Mouse (Mus musculus) midbrain, embryonic 13.5 days (tissue): ENCODE measurements around the gene Krt75. TPM values are rescaled to one million over a fixed set of nuclear protein-coding genes. Genes with fewer than 3 reads are reported as not detected.

ENCODE experiments used
- ATAC-seq: fragments of 200-750 bp; cut with Nextera tagmentation; 2 replicates; pipeline ENCODE4 v1.8.0; 2017; ENCODE audit warnings: mild to moderate bottlenecking, moderate TSS enrichment, moderate library complexity
- H3K27ac ChIP-seq: fragments of 300-500 bp; sonication (generic); 2 replicates; pipeline ENCODE4 v1.5.1; 2015; ENCODE audit warnings: inconsistent platforms, mild to moderate bottlenecking, moderate library complexity
- H3K27me3 ChIP-seq: fragments of 300-500 bp; sonication (generic); 2 replicates; pipeline ENCODE4 v1.6.1; 2015; ENCODE audit warnings: mild to moderate bottlenecking, inconsistent platforms
- H3K36me3 ChIP-seq: fragments of 300-500 bp; sonication (generic); 2 replicates; pipeline ENCODE4 v1.6.1; 2015; ENCODE audit warnings: mild to moderate bottlenecking, inconsistent platforms
- H3K4me1 ChIP-seq: fragments of 300-500 bp; sonication (generic); replicated peaks from 2 replicates; pipeline ENCODE4 v1.6.1; 2015; ENCODE audit warnings: inconsistent platforms
- H3K4me2 ChIP-seq: fragments of 300-500 bp; sonication (generic); replicated peaks from 2 replicates; pipeline ENCODE4 v1.6.1; 2015; ENCODE audit warnings: moderate library complexity, mild to moderate bottlenecking, inconsistent platforms
- H3K4me3 ChIP-seq: fragments of 300-500 bp; sonication (generic); replicated peaks from 2 replicates; pipeline ENCODE4 v1.5.1; 2015; ENCODE audit warnings: mild to moderate bottlenecking, inconsistent platforms
- H3K9ac ChIP-seq: fragments of 300-500 bp; sonication (generic); replicated peaks from 2 replicates; pipeline ENCODE4 v1.6.1; 2015; ENCODE audit warnings: mild to moderate bottlenecking, inconsistent platforms
- H3K9me3 ChIP-seq: fragments of 300-500 bp; sonication (generic); 2 replicates; pipeline ENCODE4 v1.6.1; 2016; ENCODE audit warnings: mild to moderate bottlenecking, inconsistent platforms
- WGBS: fragments of 180-500 bp; shearing (Covaris S2); methylation state at CpG from one replicate; pipeline ENCODE4 v1.1.7; 2015; 5-methylcytosine and 5-hydroxymethylcytosine counted together
- polyA plus RNA-seq: library from polyadenylated mRNA; unstranded; fragments of >200 nt; fragmentation: Nextera tagmentation; extraction: Ambion mirVana; gene quantifications from 2 replicates; pipeline ENCODE4 v1.2.1, GENCODE M21; 2015

The Krt75 gene
- 0.11 TPM in 1 of 2 replicates, not detected in the other for polyA plus RNA-seq

DNA sequence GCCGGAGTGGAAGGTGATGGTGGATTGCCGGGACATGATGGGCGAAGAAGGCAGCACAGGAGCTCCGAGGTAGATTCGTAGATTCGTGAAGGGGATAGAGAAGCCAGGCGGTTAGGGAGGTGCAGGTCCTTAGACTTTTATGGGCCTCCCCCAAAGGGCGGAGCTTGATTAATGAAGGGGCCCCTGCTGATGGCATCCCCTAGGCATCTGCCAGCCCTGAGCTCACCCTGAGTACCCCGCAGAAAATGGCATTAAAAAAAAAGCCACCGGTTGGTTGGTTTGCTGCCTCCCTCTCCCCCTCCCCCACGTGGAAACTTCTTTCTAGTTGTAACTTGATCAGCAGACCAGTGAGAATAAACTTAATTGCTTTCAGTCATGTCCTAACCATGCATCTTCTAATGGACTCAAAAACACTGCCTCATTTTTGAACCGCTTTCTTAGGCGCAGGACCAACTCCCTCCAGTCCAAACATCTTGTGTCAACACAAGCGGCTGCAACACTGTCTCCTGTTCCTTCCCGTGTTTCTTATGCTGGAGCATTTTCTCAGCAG is at the start of gene Krt75:
TSS of gene Krt75 (minus strand) at position 109 of the 550 bp plus-strand sequence.
- no peak within 1 kb of the TSS for H3K4me3 ChIP-seq
- no peak within 1 kb of the TSS for H3K27ac ChIP-seq
- H3K9ac ChIP-seq: no peak within 1 kb of the TSS
- H3K4me1 ChIP-seq: no peaks in the 10 kb centered on the region
- ATAC-seq: no peak
- H3K4me2 ChIP-seq: no peak within 1 kb of the TSS
- H3K9me3 ChIP-seq: no peaks in the 10 kb centered on the region
- H3K27me3 ChIP-seq: no peaks in the 10 kb centered on the region
- no peaks in the 10 kb centered on the region for H3K36me3 ChIP-seq
- WGBS: 82% methylated on average over 15 of the region's 15 CpGs

DNA sequence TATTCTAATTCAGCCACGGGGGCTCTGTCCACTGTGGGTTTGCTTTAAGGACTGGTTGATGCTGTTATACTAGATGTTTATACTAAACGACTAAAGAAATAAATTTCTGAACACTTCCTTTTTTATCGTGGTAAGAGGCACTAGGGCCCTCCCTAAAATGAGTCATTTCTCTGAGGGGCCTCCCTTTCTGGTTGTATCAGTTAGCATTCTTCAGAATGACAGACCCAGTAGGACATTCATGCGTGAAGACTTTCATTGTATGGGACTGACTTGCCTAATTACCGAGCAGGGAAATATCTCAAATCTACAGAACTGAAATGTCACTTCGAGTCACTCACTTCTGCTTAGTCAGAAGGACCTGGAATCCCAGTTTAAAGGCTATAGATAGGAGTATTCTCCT is 25.4 kb upstream of the Krt75 start:
- Histone ChIP-seq H3K4me1 (no peaks in the 10 kb centered on the region), H3K36me3 (no peaks in the 10 kb centered on the region), H3K4me3 (no peak overlapping the region), H3K9ac (no peak overlapping the region), H3K27me3 (no peaks in the 10 kb centered on the region), H3K9me3 (no peaks in the 10 kb centered on the region), H3K4me2 (no peak overlapping the region), H3K27ac (no peak overlapping the region)
- 66% methylated on average over 6 of the region's 6 CpGs for WGBS
- ATAC-seq: no peak

DNA sequence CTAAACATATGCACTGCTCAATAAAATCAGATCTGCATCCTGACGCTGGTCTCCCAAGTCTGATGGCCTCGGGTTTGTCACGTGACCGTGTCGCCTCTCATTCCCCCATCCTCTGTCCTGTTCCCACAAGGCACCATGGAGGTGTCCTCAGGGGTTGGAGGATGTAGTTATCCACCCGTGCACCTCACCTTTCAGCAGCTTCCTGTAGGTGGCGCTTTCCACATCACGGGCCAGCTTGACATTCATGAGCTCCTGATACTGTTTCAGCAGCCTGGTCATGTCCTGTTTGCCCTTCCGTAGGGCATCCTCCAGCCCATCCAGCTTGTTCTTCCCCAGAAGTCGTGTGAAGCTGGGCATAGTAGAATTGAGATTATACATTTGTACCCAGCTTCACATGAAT is 14.5 kb upstream of the Krt75 start:
- 75% methylated on average over 10 of the region's 10 CpGs for WGBS
- no peak overlapping the region for H3K9ac ChIP-seq
- no peaks in the 10 kb centered on the region for H3K27me3 ChIP-seq
- H3K36me3 ChIP-seq: no peaks in the 10 kb centered on the region
- H3K4me3 ChIP-seq: no peak overlapping the region
- no peaks in the 10 kb centered on the region for H3K4me1 ChIP-seq
- no peak overlapping the region for H3K4me2 ChIP-seq
- no peak for ATAC-seq
- no peak overlapping the region for H3K27ac ChIP-seq
- H3K9me3 ChIP-seq: no peaks in the 10 kb centered on the region

DNA sequence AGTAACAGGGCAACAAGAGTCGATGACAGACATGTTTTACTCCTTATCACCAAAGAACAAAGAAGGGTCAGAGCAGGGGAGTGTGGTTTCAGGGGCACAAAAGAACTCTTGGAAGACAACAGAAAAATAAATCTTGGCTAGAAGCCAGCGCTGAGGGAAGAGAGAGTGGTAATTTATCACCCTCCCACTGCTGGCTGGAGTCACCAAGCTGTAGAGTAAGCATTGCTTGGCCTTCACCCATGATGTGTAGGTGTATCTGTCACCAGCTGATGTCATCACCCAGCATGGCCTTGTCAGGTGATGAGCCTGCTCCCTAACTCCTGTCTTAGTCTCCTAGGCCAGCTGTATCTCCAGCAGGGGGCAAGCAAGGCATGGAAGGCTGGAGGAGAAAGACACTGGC is 10.8 kb upstream of the Krt75 start:
- H3K4me3 ChIP-seq: no peak overlapping the region
- ATAC-seq: no peak
- H3K9ac ChIP-seq: no peak overlapping the region
- 65% methylated on average over 2 of the region's 2 CpGs for WGBS
- H3K4me2 ChIP-seq: no peak overlapping the region
- H3K4me1 ChIP-seq: no peaks in the 10 kb centered on the region
- H3K27me3 ChIP-seq: no peaks in the 10 kb centered on the region
- H3K36me3 ChIP-seq: no peaks in the 10 kb centered on the region
- H3K27ac ChIP-seq: no peak overlapping the region
- no peaks in the 10 kb centered on the region for H3K9me3 ChIP-seq

DNA sequence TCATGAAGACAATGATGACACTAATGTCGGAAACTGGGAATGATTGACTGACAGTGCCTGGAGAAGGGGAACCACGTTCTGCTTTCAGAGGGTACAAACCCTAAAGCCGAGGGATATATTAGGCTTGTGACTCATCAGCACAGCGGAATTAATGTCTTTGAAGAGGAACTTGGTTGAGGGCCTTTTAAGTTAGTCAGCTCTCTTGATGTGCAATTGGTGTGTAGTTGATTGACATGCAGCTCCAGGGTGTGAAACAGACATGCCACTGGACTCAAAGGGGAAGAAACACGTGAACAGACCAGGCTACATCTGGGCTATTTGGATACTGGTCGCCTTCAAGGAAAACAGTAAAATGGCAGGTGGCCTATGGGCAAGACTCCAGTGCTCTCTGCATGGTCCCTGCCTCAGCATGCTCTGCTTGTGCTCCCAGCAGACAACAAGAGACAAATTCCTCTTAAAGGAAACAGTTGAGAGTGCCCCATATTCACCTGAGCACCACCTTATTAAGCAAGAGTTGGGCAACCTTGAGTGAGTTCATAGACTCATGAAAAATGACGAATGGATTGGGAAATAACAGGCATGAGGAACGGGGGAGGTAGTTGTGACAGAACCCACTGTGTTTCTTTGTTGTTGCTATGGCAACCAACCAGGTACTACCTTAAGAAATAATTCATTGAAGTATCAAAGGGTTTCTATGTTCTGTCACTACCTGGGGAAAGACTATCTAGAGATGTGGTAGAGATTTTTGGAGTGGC is 9.7 kb upstream of the Krt75 start:
- 81% methylated on average over 8 of the region's 8 CpGs for WGBS
- H3K36me3 ChIP-seq: no peaks in the 10 kb centered on the region
- H3K4me2 ChIP-seq: no peak overlapping the region
- H3K4me3 ChIP-seq: no peak overlapping the region
- H3K4me1 ChIP-seq: no peaks in the 10 kb centered on the region
- no peak overlapping the region for H3K9ac ChIP-seq
- no peak overlapping the region for H3K27ac ChIP-seq
- ATAC-seq: no peak
- H3K27me3 ChIP-seq: no peaks in the 10 kb centered on the region
- H3K9me3 ChIP-seq: no peaks in the 10 kb centered on the region

DNA sequence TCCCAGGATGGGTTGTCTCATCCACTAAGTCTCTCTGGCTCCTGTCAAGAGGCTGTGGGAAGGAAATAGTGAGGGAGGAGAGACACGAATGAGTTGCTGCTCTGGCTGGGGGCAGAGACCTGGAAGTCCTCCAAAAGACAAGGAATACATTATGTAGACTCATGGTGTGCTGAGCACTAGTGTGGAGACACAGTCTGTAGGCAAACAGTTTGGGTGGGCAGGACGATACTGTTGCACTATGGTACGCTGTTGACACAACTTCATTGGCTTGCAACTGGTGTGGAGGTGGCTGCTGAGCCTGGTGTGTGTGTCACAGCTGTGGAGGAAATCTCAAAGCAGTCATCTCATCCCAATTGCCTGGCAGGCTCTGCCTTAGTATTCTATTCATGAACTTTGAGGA is 8.0 kb upstream of the Krt75 start:
- Histone ChIP-seq H3K4me2 (no peak overlapping the region), H3K27ac (no peak overlapping the region), H3K9ac (no peak overlapping the region), H3K27me3 (no peaks in the 10 kb centered on the region), H3K9me3 (no peaks in the 10 kb centered on the region), H3K4me1 (no peaks in the 10 kb centered on the region), H3K36me3 (no peaks in the 10 kb centered on the region), H3K4me3 (no peak overlapping the region)
- 94% methylated on average over 3 of the region's 3 CpGs for WGBS
- no peak for ATAC-seq

DNA sequence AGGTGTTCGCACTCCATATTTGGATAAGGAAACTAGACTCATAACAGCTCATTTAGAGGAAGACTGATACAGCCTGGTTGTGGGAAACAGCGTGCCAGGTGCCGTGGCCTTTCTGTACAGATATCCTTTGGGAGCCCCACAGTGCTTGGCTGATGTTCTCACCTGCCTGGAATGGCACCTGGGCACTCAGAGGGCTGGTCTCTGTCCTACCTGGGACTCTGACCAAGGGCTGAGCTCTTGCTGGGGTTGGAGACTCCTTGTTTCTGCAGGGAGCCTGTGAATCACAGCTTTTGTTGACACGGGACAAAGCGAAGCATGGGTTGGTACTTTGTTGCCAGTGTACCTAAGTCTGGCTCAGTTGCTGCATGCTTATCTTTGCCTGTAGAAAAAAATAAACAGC is 1.8 kb upstream of the Krt75 start:
- Histone ChIP-seq H3K27ac (no peak overlapping the region), H3K4me1 (no peaks in the 10 kb centered on the region), H3K36me3 (no peaks in the 10 kb centered on the region), H3K4me2 (no peak overlapping the region), H3K4me3 (no peak overlapping the region), H3K9ac (no peak overlapping the region), H3K9me3 (no peaks in the 10 kb centered on the region), H3K27me3 (no peaks in the 10 kb centered on the region)
- no peak for ATAC-seq
- 85% methylated on average over 5 of the region's 5 CpGs for WGBS

DNA sequence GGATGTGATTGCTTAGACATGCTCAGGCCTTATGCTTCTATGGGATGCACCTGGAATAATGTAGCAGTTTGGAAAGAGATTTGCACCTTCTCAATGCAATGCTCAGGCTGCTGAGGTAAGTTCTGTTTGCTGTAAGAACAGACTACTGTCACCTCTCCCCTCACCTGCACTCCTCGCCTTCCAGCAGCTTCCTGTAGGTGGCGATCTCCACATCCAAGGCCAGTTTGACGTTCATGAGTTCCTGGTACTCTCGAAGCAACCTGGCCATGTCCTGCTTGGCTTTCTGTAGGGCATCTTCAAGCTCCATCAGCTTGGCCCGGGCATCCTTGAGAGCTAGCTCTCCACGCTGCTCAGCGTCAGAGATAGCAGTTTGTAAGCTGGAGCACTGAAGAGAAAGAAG is 5.9 kb downstream of the Krt75 start:
- H3K9me3 ChIP-seq: no peaks in the 10 kb centered on the region
- WGBS: 46% methylated on average over 7 of the region's 7 CpGs
- ATAC-seq: no peak

DNA sequence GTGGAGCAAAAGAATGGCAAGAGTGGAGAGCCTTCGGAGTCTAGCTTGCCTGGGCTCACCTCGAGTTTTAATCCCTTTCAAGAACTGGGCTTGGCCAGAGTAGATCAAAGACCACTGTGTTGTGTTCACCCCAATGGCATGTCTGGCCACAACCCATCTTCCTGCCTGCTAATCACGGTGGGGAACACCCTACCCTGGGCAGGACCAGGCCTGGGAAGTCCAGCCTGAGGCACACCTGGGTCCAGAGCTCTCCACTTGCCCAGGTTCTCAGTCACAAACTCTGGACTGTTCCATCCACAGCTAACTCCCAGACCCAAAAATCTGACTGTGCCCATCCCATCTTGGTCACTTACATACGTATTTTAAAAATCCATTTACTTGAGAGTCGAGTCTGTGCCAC is 10.9 kb downstream of the Krt75 start, which contains the start of gene Krt90:
TSS of gene Krt90 (minus strand) at position 101 of the 400 bp plus-strand sequence.
- Histone ChIP-seq H3K9me3 (no peaks in the 10 kb centered on the region), H3K4me1 (peaks cover 8% of the 10 kb centered on the region), H3K9ac (no peak within 1 kb of the TSS), H3K27ac (no peak within 1 kb of the TSS), H3K36me3 (no peaks in the 10 kb centered on the region), H3K27me3 (no peaks in the 10 kb centered on the region), H3K4me3 (no peak within 1 kb of the TSS), H3K4me2 (no peak within 1 kb of the TSS)
- WGBS: 58% methylated on average over 5 of the region's 5 CpGs
- no peak for ATAC-seq

More for the DNA sequence above, 5.9 kb downstream of the Krt75 start:
- Histone ChIP-seq H3K27me3 (no peaks in the 10 kb centered on the region), H3K9ac (no peak overlapping the region), H3K36me3 (no peaks in the 10 kb centered on the region), H3K4me2 (no peak overlapping the region), H3K4me3 (no peak overlapping the region), H3K27ac (no peak overlapping the region), H3K4me1 (no peaks in the 10 kb centered on the region)

DNA sequence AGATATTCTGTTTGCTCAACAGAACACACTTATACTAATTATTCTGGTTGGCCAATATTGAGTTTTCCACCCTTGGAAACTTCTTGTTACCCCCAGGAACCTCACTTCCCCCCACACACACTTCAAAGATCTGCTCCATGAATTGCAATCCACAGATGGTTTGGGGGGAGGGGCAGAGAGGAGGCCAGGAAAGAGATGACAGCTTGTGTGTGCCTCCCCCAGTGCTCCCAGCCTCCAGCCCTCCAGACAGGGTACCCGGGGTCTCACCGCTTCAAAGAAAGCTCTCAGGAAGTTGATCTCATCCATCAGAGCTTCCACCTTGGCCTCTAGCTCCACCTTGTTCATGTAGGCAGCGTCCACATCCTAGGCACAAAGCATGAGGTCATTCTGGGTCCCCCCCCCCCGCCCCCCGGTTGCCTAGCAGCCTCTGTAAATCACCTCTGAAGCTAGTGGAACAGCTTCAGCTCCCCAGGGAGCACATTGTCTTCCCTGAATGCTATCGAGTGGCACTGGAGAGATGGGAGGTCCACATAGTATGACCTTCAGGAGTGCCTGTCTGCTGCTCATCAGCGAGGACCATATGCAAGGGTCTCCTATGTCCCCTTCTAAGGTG is 15.6 kb downstream of the Krt75 start:
- Histone ChIP-seq H3K27ac (no peak overlapping the region), H3K27me3 (peaks cover 7% of the 10 kb centered on the region; the same call in 1 of the 2 replicates), H3K4me1 (peaks cover 13% of the 10 kb centered on the region), H3K9me3 (no peaks in the 10 kb centered on the region), H3K4me2 (no peak overlapping the region), H3K9ac (no peak overlapping the region), H3K36me3 (no peaks in the 10 kb centered on the region), H3K4me3 (no peak overlapping the region)
- WGBS: 7% methylated on average over 7 of the region's 7 CpGs
- no peak for ATAC-seq

DNA sequence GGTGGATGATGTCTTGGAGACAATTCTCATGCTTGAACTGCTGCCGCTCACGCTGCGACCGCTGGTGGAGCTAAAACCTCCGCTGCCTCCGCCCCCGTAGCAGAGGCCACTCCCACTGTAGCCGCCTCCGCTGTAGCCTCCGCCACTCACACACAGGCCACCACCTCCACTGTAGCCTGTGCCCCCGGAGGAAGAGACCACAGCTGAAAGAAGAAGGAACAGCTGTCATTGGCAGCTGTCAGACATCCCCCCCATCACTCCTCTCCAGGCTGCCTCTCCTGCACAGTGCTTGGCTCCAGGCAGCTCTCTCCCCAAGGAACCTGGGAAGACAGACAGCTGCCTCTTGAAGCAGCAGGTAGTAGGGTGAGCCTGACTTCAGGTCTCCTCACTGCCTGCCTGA is 20.5 kb downstream of the Krt75 start:
- peaks cover 16% of the 10 kb centered on the region for H3K4me1 ChIP-seq
- H3K27ac ChIP-seq: no peak overlapping the region
- H3K4me2 ChIP-seq: peak overlapping the region; percentile 42
- H3K27me3 ChIP-seq: peaks cover 11% of the 10 kb centered on the region; the same call in 1 of the 2 replicates
- no peaks in the 10 kb centered on the region for H3K9me3 ChIP-seq
- H3K36me3 ChIP-seq: no peaks in the 10 kb centered on the region
- under 1% methylated on average over 11 of the region's 11 CpGs for WGBS
- peak overlapping the region; percentile 40; the same call in 1 of the 2 replicates for H3K9ac ChIP-seq
- ATAC-seq: peak; percentile 84
- H3K4me3 ChIP-seq: peak overlapping the region; percentile 6; the same call in 1 of the 2 replicates

DNA sequence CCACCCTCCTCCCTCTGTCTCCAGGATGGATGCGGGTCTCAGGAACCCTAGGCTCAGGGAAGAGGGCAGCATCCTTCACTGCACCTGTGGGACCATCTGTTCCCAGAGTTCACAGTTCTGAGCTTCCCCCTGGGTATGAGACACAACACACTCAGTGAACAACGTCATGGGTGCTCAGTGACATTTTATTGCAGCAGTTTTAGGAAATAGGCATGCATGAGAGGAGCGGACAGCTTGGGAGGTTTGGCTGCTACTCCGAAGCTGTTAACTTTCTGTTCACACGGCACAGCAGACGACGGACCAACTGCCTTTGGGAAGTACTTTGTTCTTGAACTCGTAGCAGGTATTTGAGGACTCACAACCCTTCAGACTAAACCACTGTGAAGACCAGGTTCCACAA is 21.5 kb downstream of the Krt75 start:
- peaks cover 11% of the 10 kb centered on the region; the same call in 1 of the 2 replicates for H3K27me3 ChIP-seq
- no peaks in the 10 kb centered on the region for H3K36me3 ChIP-seq
- H3K27ac ChIP-seq: no peak overlapping the region
- no peaks in the 10 kb centered on the region for H3K9me3 ChIP-seq
- H3K4me3 ChIP-seq: no peak overlapping the region
- no peak overlapping the region for H3K4me2 ChIP-seq
- no peak overlapping the region for H3K9ac ChIP-seq
- ATAC-seq: no peak
- 87% methylated on average over 8 of the region's 8 CpGs for WGBS
- H3K4me1 ChIP-seq: peaks cover 10% of the 10 kb centered on the region
